Mouse (Mus musculus): ENCODE results near the gene Acss3. TPM values are rescaled to one million over a fixed set of nuclear protein-coding genes. Genes with fewer than 3 reads are reported as not detected.

The Acss3 gene
- polyA plus RNA-seq (2014; fragmentation: Nextera tagmentation; extraction: Ambion mirVana): 0.42 and 0.99 TPM in 2 replicates

DNA sequence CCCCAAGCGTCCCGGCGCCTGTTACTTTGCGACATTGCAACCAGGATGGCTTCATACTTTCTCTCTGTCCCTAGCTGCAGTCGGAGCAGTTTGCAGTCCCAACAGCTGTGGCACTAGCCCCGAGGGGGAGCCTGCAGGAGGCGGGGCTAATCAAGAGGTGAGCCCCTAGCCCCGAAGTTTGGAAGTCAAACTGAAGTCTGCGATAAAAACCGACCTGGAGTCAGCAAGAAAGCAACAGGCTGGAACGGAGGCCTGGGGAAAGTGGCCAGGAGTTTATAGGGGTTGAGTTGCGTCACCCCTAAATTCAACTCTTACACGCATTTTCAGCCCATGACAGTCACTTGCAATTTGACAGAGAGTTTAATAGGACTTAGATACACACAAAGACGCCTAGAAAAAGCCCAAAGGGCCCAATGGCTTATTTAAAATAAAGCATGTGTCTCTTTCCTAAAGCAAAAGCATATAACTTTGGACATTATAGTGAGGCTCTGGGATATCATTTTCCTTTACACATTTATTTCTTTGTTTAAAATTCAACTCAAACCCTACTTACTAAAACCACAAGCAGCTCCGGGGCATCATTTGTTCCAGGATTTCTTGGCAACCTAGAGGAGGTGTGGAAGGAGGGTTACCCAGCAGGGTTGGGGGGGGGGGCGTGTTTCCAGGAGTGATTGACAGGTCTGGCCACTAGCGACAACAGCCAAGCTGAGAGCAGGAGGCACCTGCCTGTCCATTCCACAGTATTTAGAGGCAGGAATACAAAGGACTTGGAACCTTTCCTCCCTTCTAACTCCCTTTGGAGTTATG lies at the start of gene Acss3:
Gene Acss3, minus strand, starts transcription at position 140 of the 807 bp plus-strand sequence.
- peak within 1 kb of the TSS; percentile 41 for H3K4me2 ChIP-seq (ENCODE audit: low read depth, low read length)
- H3K4me3 ChIP-seq (ENCODE audit: low read depth, low read length): peak within 1 kb of the TSS; percentile 19
- H3K27ac ChIP-seq (ENCODE audit: low read depth, low read length): no peak within 1 kb of the TSS
- no peaks in the 10 kb centered on the region for H3K4me1 ChIP-seq (ENCODE audit: control insufficient read depth, insufficient read depth, low read length)
- no peaks in the 10 kb centered on the region for H3K36me3 ChIP-seq (ENCODE audit: control insufficient read depth, insufficient read depth, low read length)
- no peaks in the 10 kb centered on the region for H3K9me3 ChIP-seq (ENCODE audit: control insufficient read depth, low read length)
- H3K27me3 ChIP-seq (ENCODE audit: control insufficient read depth, insufficient read depth, low read length): no peaks in the 10 kb centered on the region
- no peak within 1 kb of the TSS for H3K9ac ChIP-seq (replicated peaks; ENCODE audit: low read depth, low read length)
- 2% methylated on average over 17 of the region's 17 CpGs for WGBS
- ATAC-seq (ENCODE audit: low read depth): peak; percentile 94

DNA sequence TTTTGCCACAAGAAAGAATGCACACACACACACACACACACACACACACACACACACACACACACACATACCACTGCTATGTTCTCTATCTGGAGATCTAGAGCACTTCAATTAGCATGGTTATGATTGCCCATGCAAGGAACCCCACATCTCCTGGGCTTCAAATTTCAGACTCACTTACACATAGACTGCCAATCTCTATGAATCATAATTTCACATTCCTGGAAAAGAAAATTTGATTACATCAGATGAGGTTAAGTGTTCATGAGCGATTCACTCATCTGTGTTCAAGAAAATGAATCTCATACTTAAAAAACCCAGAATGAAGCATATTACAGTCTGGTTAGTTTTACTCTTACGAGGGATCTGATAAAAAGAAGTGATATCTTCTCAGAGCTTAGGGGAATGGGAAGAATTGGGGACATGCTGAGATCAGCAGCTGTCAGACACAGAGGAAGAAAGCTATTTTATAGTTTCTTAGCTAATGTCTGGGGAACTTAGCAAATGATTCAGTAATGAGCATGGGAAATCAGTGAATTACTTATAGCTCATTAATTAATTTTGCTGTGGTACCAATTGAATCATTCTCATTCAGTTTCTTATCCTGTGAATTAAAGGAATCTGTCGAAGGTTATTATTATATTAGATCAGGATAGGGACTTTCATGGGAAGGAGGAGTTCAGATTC lies 48.7 kb upstream of the Acss3 start:
- WGBS: 62% methylated on average over 3 of the region's 3 CpGs
- no peak for ATAC-seq (ENCODE audit: low read depth)
- Histone ChIP-seq H3K9ac (replicated peaks; ENCODE audit: low read depth, low read length) (no peak overlapping the region), H3K36me3 (ENCODE audit: control insufficient read depth, insufficient read depth, low read length) (no peaks in the 10 kb centered on the region), H3K4me3 (ENCODE audit: low read depth, low read length) (no peak overlapping the region), H3K4me1 (ENCODE audit: control insufficient read depth, insufficient read depth, low read length) (no peaks in the 10 kb centered on the region), H3K27me3 (ENCODE audit: control insufficient read depth, insufficient read depth, low read length) (no peaks in the 10 kb centered on the region), H3K4me2 (ENCODE audit: low read depth, low read length) (no peak overlapping the region), H3K9me3 (ENCODE audit: control insufficient read depth, low read length) (no peaks in the 10 kb centered on the region), H3K27ac (ENCODE audit: low read depth, low read length) (no peak overlapping the region)

DNA sequence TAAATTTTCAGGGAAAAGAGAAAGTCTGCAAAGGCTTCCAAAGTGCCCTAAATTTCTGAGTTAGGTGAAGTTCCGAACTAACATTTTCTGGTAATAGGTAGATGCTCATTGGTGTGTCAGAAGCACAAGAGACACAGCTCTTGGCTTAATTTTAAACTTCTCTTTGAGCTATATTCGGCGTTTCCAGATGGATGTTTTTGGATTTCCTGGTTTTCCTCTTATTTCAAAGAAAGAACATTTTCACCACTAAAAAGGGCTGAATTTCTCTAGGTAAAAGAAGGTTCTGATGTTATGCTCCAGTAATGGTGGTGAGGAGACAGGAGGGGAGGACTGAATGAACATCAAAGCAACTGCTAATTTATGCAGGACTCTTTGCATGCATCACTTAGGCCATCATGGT lies 43.0 kb upstream of the Acss3 start:
- WGBS: 94% methylated on average over 3 of the region's 3 CpGs
- Histone ChIP-seq H3K4me3 (ENCODE audit: low read depth, low read length) (no peak overlapping the region), H3K9ac (replicated peaks; ENCODE audit: low read depth, low read length) (no peak overlapping the region), H3K4me2 (ENCODE audit: low read depth, low read length) (no peak overlapping the region), H3K27ac (ENCODE audit: low read depth, low read length) (no peak overlapping the region), H3K36me3 (ENCODE audit: control insufficient read depth, insufficient read depth, low read length) (no peaks in the 10 kb centered on the region), H3K4me1 (ENCODE audit: control insufficient read depth, insufficient read depth, low read length) (no peaks in the 10 kb centered on the region), H3K9me3 (ENCODE audit: control insufficient read depth, low read length) (no peaks in the 10 kb centered on the region), H3K27me3 (ENCODE audit: control insufficient read depth, insufficient read depth, low read length) (no peaks in the 10 kb centered on the region)
- ATAC-seq (ENCODE audit: low read depth): no peak

DNA sequence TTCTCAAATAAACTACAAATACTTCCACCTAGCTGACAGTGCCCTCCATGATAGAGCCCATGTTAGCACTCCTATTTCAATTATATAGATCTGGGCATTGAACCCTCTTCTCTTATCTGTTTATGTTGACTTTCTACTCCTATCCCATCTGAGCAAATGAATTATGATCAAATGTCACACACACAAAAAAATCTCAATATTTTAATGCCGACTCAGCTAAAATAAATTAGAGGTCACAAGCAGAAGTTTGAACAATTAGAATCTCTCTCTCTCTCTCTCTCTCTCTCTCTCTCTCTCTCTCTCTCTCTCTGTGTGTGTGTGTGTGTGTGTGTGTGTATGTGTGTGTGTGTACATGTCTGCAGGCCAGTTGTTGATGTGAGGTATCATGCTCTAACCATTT lies 25.3 kb upstream of the Acss3 start:
- no peak for ATAC-seq (ENCODE audit: low read depth)
- H3K4me1 ChIP-seq (ENCODE audit: control insufficient read depth, insufficient read depth, low read length): no peaks in the 10 kb centered on the region
- H3K36me3 ChIP-seq (ENCODE audit: control insufficient read depth, insufficient read depth, low read length): no peaks in the 10 kb centered on the region
- no peaks in the 10 kb centered on the region for H3K9me3 ChIP-seq (ENCODE audit: control insufficient read depth, low read length)
- no peak overlapping the region for H3K4me2 ChIP-seq (ENCODE audit: low read depth, low read length)
- H3K9ac ChIP-seq (replicated peaks; ENCODE audit: low read depth, low read length): no peak overlapping the region
- no peak overlapping the region for H3K4me3 ChIP-seq (ENCODE audit: low read depth, low read length)
- H3K27ac ChIP-seq (ENCODE audit: low read depth, low read length): no peak overlapping the region
- no peaks in the 10 kb centered on the region for H3K27me3 ChIP-seq (ENCODE audit: control insufficient read depth, insufficient read depth, low read length)
- 90% methylated on average over 1 of the region's 1 CpGs for WGBS

DNA sequence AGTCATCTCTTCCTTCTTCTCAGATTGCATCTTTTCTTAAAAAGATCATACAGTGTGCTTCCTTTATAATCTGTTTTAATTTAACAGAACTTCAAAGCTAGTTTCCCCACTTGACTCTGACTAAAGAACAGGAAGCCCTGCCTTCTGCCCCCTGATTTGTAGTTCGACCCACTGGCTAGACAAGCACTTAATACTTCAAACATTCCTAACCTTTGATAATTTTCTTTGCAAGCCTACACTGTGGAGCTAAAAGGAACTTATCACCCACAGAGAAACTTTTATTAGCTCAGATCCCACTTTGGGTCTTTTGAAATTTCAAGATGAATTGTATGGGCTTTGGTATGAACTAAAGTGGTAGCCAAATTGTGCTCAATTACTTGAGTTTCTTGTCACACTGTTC lies 20.5 kb upstream of the Acss3 start:
- Histone ChIP-seq H3K4me3 (ENCODE audit: low read depth, low read length) (no peak overlapping the region), H3K4me2 (ENCODE audit: low read depth, low read length) (no peak overlapping the region), H3K9me3 (ENCODE audit: control insufficient read depth, low read length) (no peaks in the 10 kb centered on the region), H3K27me3 (ENCODE audit: control insufficient read depth, insufficient read depth, low read length) (no peaks in the 10 kb centered on the region), H3K27ac (ENCODE audit: low read depth, low read length) (no peak overlapping the region), H3K4me1 (ENCODE audit: control insufficient read depth, insufficient read depth, low read length) (no peaks in the 10 kb centered on the region), H3K9ac (replicated peaks; ENCODE audit: low read depth, low read length) (no peak overlapping the region), H3K36me3 (ENCODE audit: control insufficient read depth, insufficient read depth, low read length) (no peaks in the 10 kb centered on the region)
- ATAC-seq (ENCODE audit: low read depth): no peak
- WGBS: 75% methylated on average over 1 of the region's 1 CpGs

DNA sequence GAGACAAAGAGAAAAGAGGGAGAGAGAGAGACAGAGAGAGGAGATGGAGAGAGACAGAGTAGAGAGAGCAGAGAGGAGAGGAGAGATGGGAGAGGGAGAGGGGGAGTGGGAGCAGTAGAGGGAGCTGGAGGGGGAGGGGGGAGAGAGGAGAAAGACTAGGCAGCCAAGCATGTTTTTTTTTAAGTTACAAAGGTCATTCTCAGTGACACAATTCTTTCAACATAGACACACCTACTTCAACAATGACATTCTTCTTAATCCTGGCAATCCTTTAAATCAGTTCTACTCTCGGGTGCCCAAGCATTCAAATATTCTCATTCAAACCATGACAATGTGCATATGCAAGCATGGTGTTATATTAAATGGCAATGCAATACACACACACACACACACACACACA lies 19.4 kb upstream of the Acss3 start:
- H3K4me2 ChIP-seq (ENCODE audit: low read depth, low read length): no peak overlapping the region
- WGBS: 83% methylated on average over 1 of the region's 1 CpGs
- no peaks in the 10 kb centered on the region for H3K27me3 ChIP-seq (ENCODE audit: control insufficient read depth, insufficient read depth, low read length)
- H3K36me3 ChIP-seq (ENCODE audit: control insufficient read depth, insufficient read depth, low read length): no peaks in the 10 kb centered on the region
- H3K4me3 ChIP-seq (ENCODE audit: low read depth, low read length): no peak overlapping the region
- no peaks in the 10 kb centered on the region for H3K4me1 ChIP-seq (ENCODE audit: control insufficient read depth, insufficient read depth, low read length)
- no peaks in the 10 kb centered on the region for H3K9me3 ChIP-seq (ENCODE audit: control insufficient read depth, low read length)
- ATAC-seq (ENCODE audit: low read depth): no peak
- no peak overlapping the region for H3K9ac ChIP-seq (replicated peaks; ENCODE audit: low read depth, low read length)
- no peak overlapping the region for H3K27ac ChIP-seq (ENCODE audit: low read depth, low read length)

DNA sequence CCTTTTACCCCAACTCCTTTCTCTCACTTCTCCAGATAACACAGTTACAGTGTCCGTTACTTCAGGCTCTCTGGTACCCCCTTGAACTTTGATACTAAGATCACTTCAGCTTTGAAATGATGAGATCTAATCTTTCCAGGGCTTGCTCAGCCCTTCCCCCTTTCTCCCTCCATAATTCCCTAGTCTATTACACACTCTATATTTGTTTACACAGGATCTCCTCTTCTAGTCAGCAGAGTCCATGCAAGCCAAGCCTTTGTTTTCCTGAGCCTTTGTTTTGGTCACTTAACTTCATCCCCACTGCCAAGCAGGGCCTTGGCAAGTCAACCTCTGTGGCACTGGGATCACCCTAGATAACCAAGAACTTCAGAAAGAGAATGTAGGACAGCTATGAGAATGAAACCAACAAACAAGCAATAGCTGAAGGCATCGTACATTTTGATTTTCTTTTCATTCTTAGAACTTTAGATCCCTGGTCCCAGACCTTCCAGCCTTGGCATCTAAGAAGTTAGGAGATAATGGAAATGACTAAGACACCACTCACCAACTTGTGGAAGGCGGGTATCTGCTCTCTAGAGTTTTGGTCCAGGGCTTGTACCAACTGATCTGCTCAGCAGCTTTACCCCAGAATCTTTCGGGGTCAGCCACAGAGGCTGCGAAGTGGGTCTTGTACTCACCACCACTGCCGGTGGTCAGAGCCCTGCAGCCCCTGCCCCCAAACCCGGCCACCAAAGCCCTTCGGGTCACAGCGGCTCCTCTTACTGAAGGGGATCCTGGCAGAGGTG lies 532 bp downstream of the Acss3 start:
- Histone ChIP-seq H3K9me3 (ENCODE audit: control insufficient read depth, low read length) (no peaks in the 10 kb centered on the region), H3K4me2 (ENCODE audit: low read depth, low read length) (peak overlapping the region; percentile 41), H3K4me1 (ENCODE audit: control insufficient read depth, insufficient read depth, low read length) (no peaks in the 10 kb centered on the region), H3K4me3 (ENCODE audit: low read depth, low read length) (peak overlapping the region; percentile 19), H3K36me3 (ENCODE audit: control insufficient read depth, insufficient read depth, low read length) (no peaks in the 10 kb centered on the region), H3K9ac (replicated peaks; ENCODE audit: low read depth, low read length) (no peak overlapping the region), H3K27ac (ENCODE audit: low read depth, low read length) (no peak overlapping the region), H3K27me3 (ENCODE audit: control insufficient read depth, insufficient read depth, low read length) (no peaks in the 10 kb centered on the region)
- 12% methylated on average over 9 of the region's 9 CpGs for WGBS
- no peak for ATAC-seq (ENCODE audit: low read depth)

DNA sequence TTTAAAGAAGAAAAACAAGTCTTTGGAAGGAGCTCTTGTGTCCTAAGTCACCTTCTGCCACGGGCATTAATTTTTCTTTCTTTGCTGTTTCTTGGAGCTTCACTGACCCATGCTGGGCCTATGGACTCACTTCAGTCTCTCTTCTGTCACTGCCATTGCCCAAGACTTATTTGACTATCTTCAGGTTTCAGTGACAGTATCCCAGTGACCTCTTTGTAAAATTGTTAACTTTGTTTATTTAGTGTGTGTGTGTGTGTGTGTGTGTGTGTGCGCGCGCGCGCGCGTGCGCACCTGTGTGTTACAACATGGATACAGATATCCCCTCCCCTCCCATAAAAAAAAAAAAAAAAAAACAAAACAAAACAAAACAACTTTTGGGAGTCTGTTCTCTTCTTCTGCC lies 2.2 kb downstream of the Acss3 start:
- Histone ChIP-seq H3K4me3 (ENCODE audit: low read depth, low read length) (no peak overlapping the region), H3K36me3 (ENCODE audit: control insufficient read depth, insufficient read depth, low read length) (no peaks in the 10 kb centered on the region), H3K4me1 (ENCODE audit: control insufficient read depth, insufficient read depth, low read length) (no peaks in the 10 kb centered on the region), H3K27me3 (ENCODE audit: control insufficient read depth, insufficient read depth, low read length) (no peaks in the 10 kb centered on the region), H3K4me2 (ENCODE audit: low read depth, low read length) (no peak overlapping the region), H3K9ac (replicated peaks; ENCODE audit: low read depth, low read length) (no peak overlapping the region), H3K9me3 (ENCODE audit: control insufficient read depth, low read length) (no peaks in the 10 kb centered on the region), H3K27ac (ENCODE audit: low read depth, low read length) (no peak overlapping the region)
- WGBS: 97% methylated on average over 9 of the region's 9 CpGs
- no peak for ATAC-seq (ENCODE audit: low read depth)

DNA sequence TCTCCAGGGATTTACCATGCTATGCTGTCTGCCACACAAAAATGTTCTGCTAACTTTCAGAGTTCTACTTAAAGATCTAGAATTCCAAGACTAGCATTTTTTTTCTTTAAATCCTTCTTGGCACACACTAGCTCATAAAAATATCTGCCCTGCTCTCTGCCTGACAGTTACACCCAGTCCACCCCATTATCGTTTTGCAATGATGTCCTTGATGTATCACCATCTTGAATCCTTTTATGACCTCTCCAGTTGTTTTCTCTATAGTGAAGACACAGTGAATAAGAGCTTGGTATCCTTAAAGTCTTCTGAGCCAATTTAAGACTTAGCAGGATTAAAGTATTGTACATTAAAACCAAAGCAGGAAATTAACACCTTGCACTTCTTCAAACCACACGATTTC lies 4.3 kb downstream of the Acss3 start:
- no peak overlapping the region for H3K9ac ChIP-seq (replicated peaks; ENCODE audit: low read depth, low read length)
- WGBS: 87% methylated on average over 2 of the region's 2 CpGs

More for the DNA sequence above, 4.3 kb downstream of the Acss3 start:
- Histone ChIP-seq H3K27me3 (ENCODE audit: control insufficient read depth, insufficient read depth, low read length) (no peaks in the 10 kb centered on the region), H3K36me3 (ENCODE audit: control insufficient read depth, insufficient read depth, low read length) (no peaks in the 10 kb centered on the region), H3K4me3 (ENCODE audit: low read depth, low read length) (no peak overlapping the region), H3K4me2 (ENCODE audit: low read depth, low read length) (no peak overlapping the region), H3K4me1 (ENCODE audit: control insufficient read depth, insufficient read depth, low read length) (no peaks in the 10 kb centered on the region), H3K9me3 (ENCODE audit: control insufficient read depth, low read length) (no peaks in the 10 kb centered on the region), H3K27ac (ENCODE audit: low read depth, low read length) (no peak overlapping the region)
- ATAC-seq (ENCODE audit: low read depth): no peak
